Mouse (Mus musculus) liver, embryonic 16.5 days (tissue): ENCODE results near the gene Dcdc2a. TPM values are rescaled to one million over a fixed set of nuclear protein-coding genes. Genes with fewer than 3 reads are reported as not detected.

Experiments used
- ATAC-seq: fragments of 200-750 bp; cut with Nextera tagmentation; 2 replicates; pipeline ENCODE4 v1.8.0; 2017; ENCODE audit warnings: low read depth, mild to moderate bottlenecking, moderate number of reproducible peaks, moderate library complexity
- H3K27ac ChIP-seq: fragments of 300-500 bp; sonication (generic); 2 replicates; pipeline ENCODE4 v1.5.1; 2014; ENCODE audit warnings: mild to moderate bottlenecking, low read length
- H3K27me3 ChIP-seq: fragments of 300-500 bp; sonication (generic); 2 replicates; pipeline ENCODE4 v1.6.1; 2014; ENCODE audit warnings: low read depth, low read length, mixed read lengths; ENCODE audit not compliant: control insufficient read depth, insufficient read depth
- H3K36me3 ChIP-seq: fragments of 300-500 bp; sonication (generic); 2 replicates; pipeline ENCODE4 v1.6.1; 2014; ENCODE audit warnings: mild to moderate bottlenecking; ENCODE audit not compliant: control insufficient read depth, insufficient read depth
- H3K4me1 ChIP-seq: fragments of 300-500 bp; sonication (generic); 2 replicates; pipeline ENCODE4 v1.6.1; 2014; ENCODE audit warnings: low read depth, low read length, mixed read lengths; ENCODE audit not compliant: control insufficient read depth
- H3K4me2 ChIP-seq: fragments of 300-500 bp; sonication (generic); 2 replicates; pipeline ENCODE4 v1.6.1; 2014; ENCODE audit warnings: low read depth, low read length, mixed read lengths
- H3K4me3 ChIP-seq: fragments of 300-500 bp; sonication (generic); 2 replicates; pipeline ENCODE4 v1.5.1; 2014; ENCODE audit warnings: low read depth, mild to moderate bottlenecking, low read length
- H3K9ac ChIP-seq: fragments of 300-500 bp; sonication (generic); 2 replicates; pipeline ENCODE4 v1.6.1; 2014; ENCODE audit warnings: low read depth, low read length
- H3K9me3 ChIP-seq: fragments of 300-500 bp; sonication (generic); replicated peaks from 2 replicates; pipeline ENCODE4 v1.6.1; 2016; ENCODE audit warnings: low read length; ENCODE audit not compliant: control insufficient read depth
- WGBS: fragments of 180-500 bp; shearing (Covaris S2); extraction: QIAGEN DNeasy Blood & Tissue Kit; methylation state at CpG from one replicate; pipeline ENCODE4 v1.1.7; 2014; ENCODE audit not compliant: insufficient replicate concordance; 5-methylcytosine and 5-hydroxymethylcytosine counted together
- polyA plus RNA-seq: library from polyadenylated mRNA; unstranded; fragments of >200 nt; fragmentation: Nextera tagmentation; extraction: Ambion mirVana; gene quantifications from 2 replicates; pipeline ENCODE4 v1.2.1, GENCODE M21; 2015

Dcdc2a gene
- polyA plus RNA-seq, 1 experiment from 2014 or later: 0.51 TPM

DNA sequence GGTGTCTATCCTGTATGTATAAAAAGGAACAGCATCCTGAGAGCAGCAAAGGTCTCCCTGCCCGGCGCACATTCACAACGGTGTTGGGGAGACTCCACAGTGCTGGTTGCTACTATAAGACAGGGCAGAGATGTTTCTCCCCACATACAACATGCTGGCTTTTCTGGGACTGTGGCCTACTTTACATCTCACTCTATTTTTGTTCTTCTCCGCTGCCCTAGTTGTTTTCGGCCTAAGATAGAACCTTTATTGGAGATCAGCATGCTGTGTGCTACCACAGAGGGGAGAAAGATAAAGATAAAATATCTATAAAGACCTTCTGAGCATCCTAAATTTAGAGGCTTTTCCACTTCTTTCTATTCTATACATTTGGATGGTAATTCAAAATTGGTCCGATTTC lies 72.0 kb downstream of the Dcdc2a start:
- 65% methylated on average over 6 of the region's 6 CpGs for WGBS
- Histone ChIP-seq H3K4me2 (no peak overlapping the region), H3K36me3 (no peaks in the 10 kb centered on the region), H3K27me3 (no peaks in the 10 kb centered on the region), H3K9ac (no peak overlapping the region), H3K9me3 (no peaks in the 10 kb centered on the region), H3K4me3 (no peak overlapping the region), H3K4me1 (no peaks in the 10 kb centered on the region), H3K27ac (no peak overlapping the region)
- no peak for ATAC-seq

DNA sequence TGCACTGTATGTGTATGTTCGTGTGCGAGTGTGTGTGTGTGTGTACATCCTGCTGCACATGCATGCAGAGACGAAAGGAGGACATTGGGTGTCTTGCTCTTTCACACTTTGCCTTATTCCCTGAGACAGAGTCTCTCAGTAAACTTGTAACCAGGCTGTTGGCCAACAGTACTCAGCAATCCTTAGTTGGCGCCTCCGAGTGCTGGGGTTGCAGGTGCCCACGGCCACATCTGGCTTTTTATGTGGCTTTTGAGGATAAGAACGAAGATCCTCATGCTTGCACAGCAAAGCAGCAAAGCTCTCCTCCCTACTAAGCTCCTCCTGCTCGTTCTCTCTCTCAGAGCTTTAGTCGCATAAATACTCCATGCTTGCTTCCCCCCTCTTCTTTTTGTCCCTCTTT lies 73.0 kb downstream of the Dcdc2a start:
- H3K4me3 ChIP-seq: no peak overlapping the region
- H3K9ac ChIP-seq: no peak overlapping the region
- ATAC-seq: no peak
- no peaks in the 10 kb centered on the region for H3K4me1 ChIP-seq
- H3K36me3 ChIP-seq: no peaks in the 10 kb centered on the region
- no peak overlapping the region for H3K4me2 ChIP-seq
- H3K27ac ChIP-seq: no peak overlapping the region
- H3K27me3 ChIP-seq: no peaks in the 10 kb centered on the region
- 55% methylated on average over 9 of the region's 9 CpGs for WGBS
- no peaks in the 10 kb centered on the region for H3K9me3 ChIP-seq

DNA sequence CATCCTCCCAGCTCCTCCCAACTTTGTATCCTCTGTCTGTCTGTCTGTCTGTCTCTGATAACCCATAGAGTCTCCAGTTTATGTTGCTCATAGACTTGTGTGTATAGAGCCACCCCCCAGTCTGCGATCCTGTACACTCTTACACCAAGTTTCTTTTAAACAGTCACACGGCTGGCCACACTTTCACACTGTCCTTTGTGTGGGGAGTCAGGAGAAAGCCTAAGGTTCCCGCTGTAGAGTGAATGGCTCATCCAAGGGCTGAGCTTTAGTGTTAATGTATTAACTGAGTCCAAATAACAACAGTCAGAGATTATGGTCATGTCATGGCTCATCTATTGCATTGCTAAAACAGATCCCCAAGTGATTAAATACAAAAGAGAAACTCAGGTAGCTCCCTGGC lies 87.3 kb downstream of the Dcdc2a start:
- Histone ChIP-seq H3K4me2 (no peak overlapping the region), H3K4me3 (no peak overlapping the region), H3K36me3 (no peaks in the 10 kb centered on the region), H3K4me1 (no peaks in the 10 kb centered on the region), H3K9ac (no peak overlapping the region), H3K27me3 (no peaks in the 10 kb centered on the region), H3K27ac (no peak overlapping the region), H3K9me3 (no peaks in the 10 kb centered on the region)
- 64% methylated on average over 3 of the region's 3 CpGs for WGBS
- no peak for ATAC-seq

DNA sequence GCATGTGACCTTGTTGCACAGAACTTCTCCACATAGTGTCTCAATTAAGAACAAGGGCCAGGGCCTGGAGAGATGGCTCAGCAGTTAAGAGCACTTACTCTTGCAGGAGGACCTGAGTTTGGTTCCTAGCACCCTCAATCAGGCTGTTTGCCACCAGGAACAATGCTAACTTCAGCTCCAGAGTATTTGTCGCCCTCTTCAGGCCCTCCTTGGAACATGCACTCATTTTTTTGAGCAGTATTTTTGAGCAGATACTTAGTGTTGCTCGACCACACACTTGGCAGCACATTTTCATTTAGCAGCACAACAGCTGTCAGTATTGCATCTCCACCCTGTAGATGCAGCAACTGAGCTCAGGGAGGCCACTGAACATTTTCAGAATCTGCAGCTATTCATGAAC lies 88.3 kb downstream of the Dcdc2a start:
- no peak overlapping the region for H3K4me2 ChIP-seq
- 39% methylated on average over 2 of the region's 2 CpGs for WGBS
- H3K9me3 ChIP-seq: no peaks in the 10 kb centered on the region
- no peak overlapping the region for H3K4me3 ChIP-seq
- no peaks in the 10 kb centered on the region for H3K36me3 ChIP-seq
- no peaks in the 10 kb centered on the region for H3K27me3 ChIP-seq
- ATAC-seq: no peak
- no peak overlapping the region for H3K27ac ChIP-seq
- H3K4me1 ChIP-seq: no peaks in the 10 kb centered on the region
- H3K9ac ChIP-seq: no peak overlapping the region

DNA sequence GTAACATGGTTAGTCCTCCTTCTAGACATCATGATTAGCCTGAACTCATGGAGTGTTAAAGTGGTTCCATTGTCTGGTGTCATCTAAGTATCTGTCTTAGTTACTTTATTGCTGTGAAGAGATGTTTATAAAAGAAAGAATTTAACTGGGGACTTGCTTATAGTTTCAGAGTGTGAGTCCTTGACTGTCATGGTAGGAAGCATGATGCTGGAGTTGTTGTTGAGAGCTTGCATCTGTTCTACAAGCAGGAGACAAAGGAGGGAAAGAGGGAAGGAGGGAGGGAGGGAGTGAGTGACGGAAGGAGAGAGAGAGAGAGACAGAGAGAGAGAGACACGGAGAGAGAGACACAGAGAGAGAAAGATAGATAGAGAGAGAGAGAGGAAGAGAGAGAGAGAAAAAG lies 90.4 kb downstream of the Dcdc2a start:
- H3K4me3 ChIP-seq: no peak overlapping the region
- WGBS: 74% methylated on average over 2 of the region's 2 CpGs

DNA sequence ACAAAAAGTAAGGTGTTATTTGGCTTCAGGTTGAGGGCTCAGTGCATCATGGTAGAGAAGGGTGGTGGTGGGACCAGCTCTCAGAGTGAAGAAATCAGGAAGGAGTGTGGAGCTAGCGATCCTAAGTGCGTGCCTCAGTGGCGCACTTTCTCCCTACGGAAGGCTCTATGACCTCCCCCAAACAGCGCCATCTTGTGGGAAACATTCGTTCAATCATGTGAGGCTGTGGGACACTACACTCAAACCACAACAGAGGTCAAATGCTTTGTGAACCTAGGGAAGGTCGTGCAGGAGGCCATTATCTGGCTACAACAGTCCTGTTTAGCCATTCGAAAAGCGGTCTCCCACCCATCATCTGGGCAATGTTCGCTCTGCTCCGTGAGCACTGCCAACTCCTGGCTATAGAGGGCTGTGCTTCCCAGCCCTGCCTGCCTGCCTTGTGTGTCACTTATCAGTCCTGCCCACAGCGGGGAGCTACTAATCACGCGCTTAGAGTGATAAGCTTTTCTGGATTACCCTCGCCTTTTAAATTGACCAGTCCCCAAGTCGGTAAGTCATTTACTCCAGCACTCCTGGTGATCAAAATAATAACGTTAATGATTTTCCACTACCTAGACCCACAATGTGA lies 94.5 kb downstream of the Dcdc2a start:
- no peaks in the 10 kb centered on the region for H3K4me1 ChIP-seq
- H3K9me3 ChIP-seq: no peaks in the 10 kb centered on the region
- no peak for ATAC-seq
- no peak overlapping the region for H3K27ac ChIP-seq
- no peaks in the 10 kb centered on the region for H3K36me3 ChIP-seq
- WGBS: 24% methylated on average over 17 of the region's 17 CpGs
- H3K9ac ChIP-seq: no peak overlapping the region
- no peak overlapping the region for H3K4me2 ChIP-seq
- H3K4me3 ChIP-seq: no peak overlapping the region
- H3K27me3 ChIP-seq: no peaks in the 10 kb centered on the region

More for the DNA sequence above, 90.4 kb downstream of the Dcdc2a start:
- Histone ChIP-seq H3K9me3 (no peaks in the 10 kb centered on the region), H3K4me1 (no peaks in the 10 kb centered on the region), H3K27ac (no peak overlapping the region), H3K36me3 (no peaks in the 10 kb centered on the region), H3K27me3 (no peaks in the 10 kb centered on the region), H3K4me2 (no peak overlapping the region), H3K9ac (no peak overlapping the region)
- ATAC-seq: no peak

DNA sequence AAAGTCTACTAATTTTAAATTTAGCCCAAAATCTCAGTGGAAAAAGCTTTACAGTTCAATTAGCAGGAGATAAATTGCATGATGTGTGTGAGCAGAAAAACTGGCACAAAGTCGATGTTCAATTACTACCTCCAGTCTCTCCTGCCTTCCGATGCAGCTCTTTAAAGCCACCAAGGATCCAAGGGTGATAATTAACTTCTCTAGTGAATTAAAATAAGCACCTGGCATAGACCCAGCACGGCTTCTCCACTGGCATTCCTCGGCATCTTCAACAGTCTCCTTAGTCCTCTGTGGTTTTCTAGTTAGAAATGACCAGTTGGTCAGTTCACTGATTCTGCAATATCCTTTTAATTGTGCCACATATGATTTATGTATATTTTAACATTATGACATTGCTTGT lies 95.1 kb downstream of the Dcdc2a start:
- no peak overlapping the region for H3K4me2 ChIP-seq
- H3K27ac ChIP-seq: no peak overlapping the region
- H3K27me3 ChIP-seq: no peaks in the 10 kb centered on the region
- no peaks in the 10 kb centered on the region for H3K9me3 ChIP-seq
- H3K4me3 ChIP-seq: no peak overlapping the region
- no peak overlapping the region for H3K9ac ChIP-seq
- H3K36me3 ChIP-seq: no peaks in the 10 kb centered on the region
- H3K4me1 ChIP-seq: no peaks in the 10 kb centered on the region
- no peak for ATAC-seq
- 53% methylated on average over 4 of the region's 4 CpGs for WGBS

DNA sequence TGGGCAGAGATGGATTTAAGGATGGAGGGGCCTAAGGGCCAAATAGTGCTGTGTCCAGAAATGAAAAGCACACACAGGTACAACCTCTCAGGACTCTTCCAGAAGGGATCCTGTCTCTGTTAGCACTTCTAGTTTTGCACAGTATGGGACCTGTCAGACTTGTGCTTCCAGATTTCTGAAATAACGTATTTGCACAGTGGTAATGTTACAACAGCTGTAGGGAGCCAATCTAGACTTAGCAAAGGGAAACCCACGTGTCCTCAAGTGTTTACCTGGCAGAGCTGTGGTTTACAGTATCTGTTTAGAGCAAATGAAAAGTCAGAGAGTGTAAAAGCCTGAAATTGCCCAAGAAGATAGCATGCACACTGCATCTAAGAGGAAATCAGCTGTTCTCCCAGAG lies 104.1 kb downstream of the Dcdc2a start:
- no peaks in the 10 kb centered on the region for H3K36me3 ChIP-seq
- no peaks in the 10 kb centered on the region for H3K9me3 ChIP-seq
- no peak overlapping the region for H3K4me2 ChIP-seq
- H3K4me3 ChIP-seq: no peak overlapping the region
- no peaks in the 10 kb centered on the region for H3K4me1 ChIP-seq
- WGBS: 22% methylated on average over 2 of the region's 2 CpGs
- no peaks in the 10 kb centered on the region for H3K27me3 ChIP-seq
- no peak overlapping the region for H3K9ac ChIP-seq
- ATAC-seq: 0 out of 2 replicates have a peak, but pooled peaks have one; percentile 19
- H3K27ac ChIP-seq: no peak overlapping the region

DNA sequence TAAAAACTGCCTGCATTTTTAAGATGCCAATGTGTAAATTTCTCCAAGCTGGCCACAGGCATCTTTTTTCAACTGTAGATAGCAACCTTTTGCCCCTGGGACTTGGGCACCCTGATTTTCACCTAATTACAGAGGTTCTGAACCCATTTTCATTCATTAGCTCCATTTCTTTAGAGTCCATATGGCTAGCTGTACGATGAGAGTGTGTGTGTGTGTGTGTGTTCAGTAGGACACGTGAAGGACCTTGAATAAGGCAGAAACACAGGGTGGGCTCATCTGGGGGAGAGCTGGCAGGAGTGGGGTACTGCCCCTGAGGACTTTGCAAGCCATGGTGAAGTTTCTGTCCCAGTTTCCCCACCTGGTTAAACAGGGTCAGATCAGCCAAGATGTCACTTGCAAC lies 105.0 kb downstream of the Dcdc2a start:
- no peak for ATAC-seq
- no peaks in the 10 kb centered on the region for H3K27me3 ChIP-seq
- no peaks in the 10 kb centered on the region for H3K36me3 ChIP-seq
- H3K9me3 ChIP-seq: no peaks in the 10 kb centered on the region
- no peak overlapping the region for H3K4me3 ChIP-seq
- H3K4me2 ChIP-seq: no peak overlapping the region
- H3K27ac ChIP-seq: no peak overlapping the region
- H3K9ac ChIP-seq: no peak overlapping the region
- 33% methylated on average over 2 of the region's 2 CpGs for WGBS
- no peaks in the 10 kb centered on the region for H3K4me1 ChIP-seq
